Mouse (Mus musculus): ENCODE data around the gene Dnajc19. TPM values are rescaled to one million over a fixed set of nuclear protein-coding genes. Genes with fewer than 3 reads are reported as not detected.

The Dnajc19 gene
- total RNA-seq (2015) = 155 and 171 TPM in 2 replicates
- 183 and 206 TPM in 2 replicates for total RNA-seq (2017)

GRCm38 (mm10) chr3:34080900-34081662 is at the start of gene Dnajc19:
TSS of gene Dnajc19 (minus strand) at chr3:34081321.
- peak; percentile 91 for ATAC-seq (replicated peaks; ENCODE audit: poor library complexity)

GRCm38 (mm10) chr3:34129957-34130356 is 48.8 kb upstream of the Dnajc19 start:
- ATAC-seq (replicated peaks; ENCODE audit: poor library complexity) = no peak

GRCm38 (mm10) chr3:34121311-34121710 is 40.2 kb upstream of the Dnajc19 start:
- no peak for ATAC-seq (replicated peaks; ENCODE audit: poor library complexity)

GRCm38 (mm10) chr3:34120791-34121190 is 39.7 kb upstream of the Dnajc19 start:
- ATAC-seq (replicated peaks; ENCODE audit: poor library complexity) = no peak

GRCm38 (mm10) chr3:34119869-34120268 is 38.7 kb upstream of the Dnajc19 start:
- ATAC-seq (replicated peaks; ENCODE audit: poor library complexity) = no peak

- ATAC-seq (replicated peaks; ENCODE audit: poor library complexity) = no peak
These were observed 34.7 kb upstream of the Dnajc19 start for GRCm38 (mm10) chr3:34115806-34116205.

- ATAC-seq (replicated peaks; ENCODE audit: poor library complexity) = no peak
These were observed 31.0 kb upstream of the Dnajc19 start for GRCm38 (mm10) chr3:34111941-34112685.

- ATAC-seq (replicated peaks; ENCODE audit: poor library complexity) = no peak
These were observed 26.5 kb upstream of the Dnajc19 start for GRCm38 (mm10) chr3:34107631-34108030.

- ATAC-seq (replicated peaks; ENCODE audit: poor library complexity) = no peak
These were observed 25.3 kb upstream of the Dnajc19 start for GRCm38 (mm10) chr3:34106421-34106820.

- ATAC-seq (replicated peaks; ENCODE audit: poor library complexity) = no peak
These were observed 23.0 kb upstream of the Dnajc19 start for GRCm38 (mm10) chr3:34103902-34104672.

GRCm38 (mm10) chr3:34102891-34103290 is 21.8 kb upstream of the Dnajc19 start:
- ATAC-seq (replicated peaks; ENCODE audit: poor library complexity) = no peak

GRCm38 (mm10) chr3:34083655-34084054 is 2.5 kb upstream of the Dnajc19 start:
- ATAC-seq (replicated peaks; ENCODE audit: poor library complexity) = peak; percentile 38

- 0 out of 2 replicates have a peak, but pooled peaks have one; percentile 9 for ATAC-seq (replicated peaks; ENCODE audit: poor library complexity)
These were observed 808 bp upstream of the Dnajc19 start for GRCm38 (mm10) chr3:34081929-34082328.

- ATAC-seq (replicated peaks; ENCODE audit: poor library complexity) = no peak
These were observed 4.9 kb downstream of the Dnajc19 start for GRCm38 (mm10) chr3:34076058-34076759.

- no peak for ATAC-seq (replicated peaks; ENCODE audit: poor library complexity)
These were observed 8.4 kb downstream of the Dnajc19 start for GRCm38 (mm10) chr3:34072726-34073125.

- ATAC-seq (replicated peaks; ENCODE audit: poor library complexity) = peak; percentile 73
These were observed 12.2 kb downstream of the Dnajc19 start for GRCm38 (mm10) chr3:34068943-34069342.

- no peak for ATAC-seq (replicated peaks; ENCODE audit: poor library complexity)
These were observed 18.8 kb downstream of the Dnajc19 start for GRCm38 (mm10) chr3:34062352-34062751.

- ATAC-seq (replicated peaks; ENCODE audit: poor library complexity) = no peak
These were observed 39.1 kb downstream of the Dnajc19 start for GRCm38 (mm10) chr3:34041990-34042389.

GRCm38 (mm10) chr3:34035706-34036105 is 45.4 kb downstream of the Dnajc19 start:
- ATAC-seq (replicated peaks; ENCODE audit: poor library complexity) = no peak

- 0 out of 2 replicates have a peak, but pooled peaks have one; percentile 28 for ATAC-seq (replicated peaks; ENCODE audit: poor library complexity)
These were observed 46.3 kb downstream of the Dnajc19 start for GRCm38 (mm10) chr3:34034803-34035202.

Data from megakaryocyte progenitor cell, adult 5-6 weeks (primary cell).